Mouse (Mus musculus) liver, embryonic 14.5 days (tissue): Measurements from ENCODE around the gene Dennd6b.

Source experiments
- CTCF ChIP-seq: IDR thresholded peaks from 2 replicates; pipeline ENCODE4 v1.5.1; 2016; ENCODE audit warnings: antibody characterized with exemption, low read depth, control low read depth
- EP300 ChIP-seq: IDR thresholded peaks from 2 replicates; pipeline ENCODE4 v1.6.1; 2016; ENCODE audit warnings: antibody characterized with exemption, low read depth

DNA sequence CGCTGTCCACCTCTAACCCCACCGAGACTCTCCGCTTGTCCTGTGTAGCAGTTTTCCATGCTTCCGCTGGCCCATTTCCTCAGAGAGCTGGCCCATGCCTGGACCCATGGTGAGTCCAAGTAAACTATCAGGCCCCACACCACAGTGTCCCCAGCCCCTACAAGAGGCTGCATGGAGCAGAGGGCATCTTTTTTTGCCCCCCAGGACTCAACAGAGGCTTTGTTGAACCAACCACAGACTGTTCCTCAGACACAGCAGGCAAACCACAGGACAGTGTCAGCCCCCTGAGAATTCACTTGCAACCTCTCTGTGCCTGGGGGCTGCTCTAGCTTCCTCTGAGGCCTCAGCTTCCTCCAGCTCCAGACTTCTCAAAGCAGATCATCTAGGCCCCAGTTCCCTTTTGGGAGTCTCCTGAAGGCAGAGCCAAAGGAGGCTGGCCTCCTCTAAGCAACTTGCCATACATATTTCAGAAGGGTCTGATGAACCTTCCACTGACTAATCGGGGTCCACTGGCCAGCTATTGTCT is 24.7 kb downstream of the Dennd6b start:
- TF ChIP-seq CTCF, result no peak
- TF ChIP-seq EP300, result no peak
